Mouse (Mus musculus) cerebellum, adult 11 months (tissue): Measurements from ENCODE around the gene Gng8.

ENCODE experiments used
- DNase-seq: peaks from one replicate; pipeline ENCODE4 v3.0.0; 2022

Gng8 gene

DNA sequence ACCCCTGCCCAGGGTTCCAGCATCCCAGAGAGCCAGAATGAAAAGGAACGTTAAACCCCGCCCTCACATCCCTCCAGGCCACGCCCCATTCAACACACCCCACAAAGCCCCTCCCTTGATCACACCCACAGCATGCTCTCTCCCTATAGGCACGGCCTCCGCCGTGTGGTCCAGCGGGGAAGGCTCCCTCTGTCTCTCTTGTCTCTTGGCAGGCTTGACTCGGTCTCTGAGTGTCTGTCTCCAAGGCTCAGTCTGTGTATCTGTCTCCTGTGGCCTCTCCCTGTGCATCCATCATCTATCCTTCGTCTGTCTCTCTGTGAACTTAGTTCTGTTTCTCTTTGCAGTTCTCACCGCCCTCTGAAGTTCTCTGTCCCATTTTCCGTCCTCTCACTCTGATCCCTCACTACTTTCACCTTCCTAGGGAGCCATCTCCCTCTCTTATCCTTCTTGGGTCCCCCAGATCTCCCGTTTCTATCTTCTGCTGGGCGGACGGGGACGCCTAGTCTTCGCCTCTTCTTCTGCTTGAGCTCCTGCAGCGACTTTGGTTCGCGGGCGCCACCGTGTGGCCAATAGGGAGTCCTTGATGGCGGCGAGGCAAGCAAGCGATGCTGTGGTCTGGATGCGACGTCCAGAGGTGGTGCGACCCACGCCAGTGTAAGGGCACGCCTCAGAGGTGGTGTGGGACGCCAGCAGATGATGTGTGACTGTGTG, at the start of gene Gng8:
TSS of gene Gng8 (plus strand) at position 146 of the 711 bp plus-strand sequence.
- peak; percentile 81 for DNase-seq

- DNase-seq, result peak; percentile 80
These were observed 48.9 kb upstream of the Gng8 start, which contains the start of gene Prkd2 for GRCm38 (mm10) chr7:16842645-16843063. Prkd2 (plus strand) TSS chr7:16842902.

GRCm38 (mm10) chr7:16843441-16844171, 48.0 kb upstream of the Gng8 start:
- DNase-seq, result no peak

- no peak for DNase-seq
These were observed 46.9 kb upstream of the Gng8 start for GRCm38 (mm10) chr7:16844696-16845071.

DNA sequence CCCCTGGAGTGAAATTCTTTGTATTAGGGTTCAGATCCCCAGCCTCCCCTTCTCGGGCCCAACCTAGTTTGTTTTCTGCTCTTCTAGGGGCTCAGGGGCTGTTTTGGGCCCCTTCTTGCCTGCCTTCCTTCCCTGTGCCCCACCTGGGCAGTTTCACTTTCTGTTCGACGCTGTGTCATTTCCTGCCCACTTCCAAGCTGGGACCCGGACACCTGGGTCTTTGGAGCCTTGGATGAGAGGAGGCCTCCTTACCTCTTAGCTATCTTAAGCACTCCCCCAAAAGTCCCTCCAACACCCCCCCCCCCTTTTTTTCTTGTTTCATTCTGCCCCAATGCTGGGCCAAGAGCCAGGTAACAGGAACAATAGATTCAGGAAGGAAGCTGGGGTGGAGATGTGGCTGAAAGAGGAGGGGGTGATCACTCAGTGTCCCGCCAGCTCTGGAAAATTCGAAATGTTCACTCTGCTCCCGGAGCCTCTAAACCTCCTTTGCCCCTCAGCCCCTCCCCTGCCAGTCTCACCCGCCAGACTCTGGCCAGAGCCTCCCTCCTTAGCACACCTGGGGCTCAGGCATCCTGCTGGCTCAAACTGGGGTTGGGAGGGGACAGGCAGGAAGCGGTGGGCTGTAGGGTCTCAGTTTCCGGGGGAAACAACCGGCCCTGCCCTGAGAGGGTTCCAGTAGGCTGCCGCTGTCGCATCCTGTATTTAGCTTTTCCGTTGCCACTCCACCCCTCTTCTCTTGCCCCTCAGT, 46.3 kb upstream of the Gng8 start:
- no peak for DNase-seq

DNA sequence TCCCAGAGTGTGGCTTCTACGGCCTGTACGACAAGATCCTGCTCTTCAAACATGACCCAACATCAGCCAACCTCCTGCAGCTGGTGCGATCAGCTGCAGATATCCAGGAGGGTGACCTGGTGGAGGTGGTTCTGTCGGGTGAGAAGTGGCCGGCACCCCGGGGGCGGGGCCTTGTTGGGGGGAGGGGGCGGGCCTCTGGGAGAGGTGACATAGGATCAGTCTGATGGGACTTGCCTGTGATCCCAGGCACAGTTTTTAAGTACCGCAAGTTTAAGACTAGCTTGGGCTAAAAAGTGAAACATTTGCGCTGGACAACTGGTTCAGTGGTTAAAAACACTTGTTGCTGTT, 45.8 kb upstream of the Gng8 start:
- no peak for DNase-seq

GRCm38 (mm10) chr7:16846775-16847174, 44.8 kb upstream of the Gng8 start:
- no peak for DNase-seq

GRCm38 (mm10) chr7:16847507-16847906, 44.1 kb upstream of the Gng8 start:
- DNase-seq, result no peak

- peak; percentile 76 for DNase-seq
These were observed 43.0 kb upstream of the Gng8 start for GRCm38 (mm10) chr7:16848579-16848978.

DNA sequence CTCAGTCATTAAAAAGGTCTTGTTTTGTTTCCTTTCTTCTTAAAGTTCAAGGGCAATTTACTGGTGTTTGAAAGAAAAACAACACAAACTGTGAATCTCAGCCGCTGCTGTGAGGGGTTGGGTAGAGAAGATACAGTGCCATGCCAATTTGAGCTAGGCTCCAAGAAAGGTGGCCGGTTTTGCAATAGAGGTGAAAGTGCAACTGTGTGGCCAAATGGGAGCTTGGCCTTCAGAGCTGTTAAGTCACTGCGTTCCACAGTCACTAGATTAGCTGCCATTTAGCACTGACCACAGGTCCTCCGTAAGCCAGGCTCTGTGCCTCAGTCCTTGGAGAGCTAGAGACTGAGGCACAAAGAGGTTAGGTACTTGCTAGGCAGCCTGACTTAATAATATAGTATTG, 40.0 kb upstream of the Gng8 start:
- DNase-seq, result no peak

DNA sequence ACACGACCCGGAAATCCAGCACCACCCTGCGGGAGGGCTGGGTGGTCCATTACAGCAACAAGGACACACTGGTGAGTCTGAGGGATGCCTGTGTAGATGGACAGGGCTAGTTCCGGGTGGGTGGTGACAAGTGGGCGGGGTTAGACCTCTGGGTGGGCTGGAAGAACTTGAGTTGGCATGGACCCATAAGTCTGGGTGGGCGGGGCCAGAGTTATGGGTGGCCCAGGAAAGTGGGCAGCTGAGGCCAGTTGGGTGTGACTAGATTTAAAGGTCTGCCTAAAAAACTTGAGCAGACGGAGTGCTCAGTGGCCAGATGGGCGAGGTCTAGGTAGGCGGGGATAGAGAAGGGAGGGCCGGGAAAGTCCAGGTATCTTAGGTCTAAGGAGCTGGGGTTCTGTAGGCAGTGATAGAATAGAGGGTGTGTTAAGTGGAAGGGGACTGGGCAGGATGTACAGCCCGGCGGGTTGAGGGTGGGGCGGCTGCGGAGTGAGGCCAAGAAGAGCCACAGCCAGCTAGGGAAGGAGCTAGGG, 38.2 kb upstream of the Gng8 start:
- no peak for DNase-seq

- DNase-seq, result no peak
These were observed 33.2 kb upstream of the Gng8 start for GRCm38 (mm10) chr7:16858336-16858735.

GRCm38 (mm10) chr7:16859902-16860651, 31.5 kb upstream of the Gng8 start:
- peak; percentile 56 for DNase-seq

DNA sequence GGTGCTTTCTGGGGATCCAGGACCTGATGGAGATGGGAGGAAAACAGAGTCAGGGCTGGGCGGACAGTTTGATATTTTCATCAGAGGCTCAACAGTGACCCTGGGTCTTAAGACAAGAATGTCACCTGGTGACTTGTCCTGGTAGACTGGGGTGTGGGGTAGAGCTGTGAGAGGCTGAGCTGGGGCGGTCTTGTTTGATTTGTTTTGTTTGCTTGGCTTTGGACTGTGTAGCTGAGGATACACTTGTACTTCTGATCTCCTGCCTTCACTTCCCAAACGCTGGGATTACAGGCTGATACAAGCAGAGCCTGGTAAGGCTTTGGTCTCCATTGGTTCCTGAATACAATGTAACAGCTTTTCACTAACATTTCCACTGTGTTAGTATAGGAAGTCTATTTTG, 24.1 kb upstream of the Gng8 start:
- no peak for DNase-seq

DNA sequence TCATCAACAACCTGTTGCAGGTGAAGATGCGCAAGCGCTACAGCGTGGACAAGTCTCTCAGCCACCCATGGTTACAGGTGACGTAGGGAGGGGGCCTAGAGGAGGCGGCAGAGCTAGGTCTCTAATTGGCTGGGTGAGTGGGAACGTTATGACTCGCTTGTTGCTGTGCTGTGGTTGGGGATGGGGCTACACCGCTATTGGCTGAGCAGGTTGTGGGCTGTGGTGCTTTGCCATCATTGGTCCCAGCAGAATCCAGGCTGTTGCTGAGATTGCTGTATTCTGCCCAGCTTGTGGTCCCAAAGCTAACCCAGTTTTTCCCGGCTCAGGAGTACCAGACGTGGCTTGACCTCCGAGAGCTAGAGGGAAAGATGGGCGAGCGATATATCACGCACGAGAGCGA, 22.1 kb upstream of the Gng8 start:
- peak; percentile 91 for DNase-seq

DNA sequence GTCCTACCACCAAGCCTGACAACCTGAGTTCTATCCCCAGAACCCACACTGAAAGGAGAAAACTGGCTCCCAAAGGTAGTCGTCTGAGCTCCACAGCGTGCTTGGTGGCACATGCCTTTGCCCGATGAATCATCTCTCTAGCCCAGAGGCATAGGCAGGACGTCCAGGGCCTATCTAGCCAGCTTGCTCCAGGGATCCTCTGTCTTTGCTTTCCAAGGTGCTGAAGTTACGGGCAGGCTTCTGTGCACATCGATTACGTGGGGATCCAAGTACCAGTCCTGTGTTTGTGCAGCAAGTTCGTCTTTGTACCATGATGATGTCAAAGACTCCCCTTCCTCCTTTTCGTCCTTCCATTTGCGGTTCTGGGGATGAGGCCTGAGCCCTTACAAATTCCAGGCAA, 20.0 kb upstream of the Gng8 start:
- DNase-seq, result no peak

GRCm38 (mm10) chr7:16872478-16872877, 19.1 kb upstream of the Gng8 start:
- DNase-seq, result no peak

- DNase-seq, result no peak
These were observed 18.2 kb upstream of the Gng8 start for GRCm38 (mm10) chr7:16873392-16873791.

DNA sequence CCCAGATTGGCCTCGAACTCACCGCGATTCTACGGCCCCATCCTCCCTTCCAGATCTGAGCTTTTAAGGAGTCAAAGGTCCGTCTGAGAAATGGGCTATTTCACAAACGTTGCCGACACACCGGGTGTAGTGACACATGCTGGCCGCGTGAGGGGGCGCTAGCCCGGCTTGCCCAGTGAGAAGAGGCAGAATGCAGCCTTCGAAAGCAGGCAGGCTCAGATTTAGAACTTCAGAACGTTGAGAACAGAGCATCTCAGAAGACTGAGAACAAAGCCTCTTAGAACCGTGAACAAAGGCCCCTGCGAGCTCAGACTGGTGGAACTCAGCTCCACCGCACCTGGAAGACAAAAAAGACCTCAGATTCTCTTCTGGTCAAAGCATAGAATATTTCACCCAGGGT, 17.4 kb upstream of the Gng8 start:
- peak; percentile 76 for DNase-seq

GRCm38 (mm10) chr7:16874756-16875309, 16.8 kb upstream of the Gng8 start:
- peak; percentile 100 for DNase-seq

DNA sequence AGATGAGACGGTGACA, 16.5 kb upstream of the Gng8 start, which contains the start of gene Dact3:
TSS of gene Dact3 (plus strand) at position 8 of the 16 bp plus-strand sequence.
- no peak for DNase-seq

GRCm38 (mm10) chr7:16875326-16875725, 16.3 kb upstream of the Gng8 start:
- no peak for DNase-seq

DNA sequence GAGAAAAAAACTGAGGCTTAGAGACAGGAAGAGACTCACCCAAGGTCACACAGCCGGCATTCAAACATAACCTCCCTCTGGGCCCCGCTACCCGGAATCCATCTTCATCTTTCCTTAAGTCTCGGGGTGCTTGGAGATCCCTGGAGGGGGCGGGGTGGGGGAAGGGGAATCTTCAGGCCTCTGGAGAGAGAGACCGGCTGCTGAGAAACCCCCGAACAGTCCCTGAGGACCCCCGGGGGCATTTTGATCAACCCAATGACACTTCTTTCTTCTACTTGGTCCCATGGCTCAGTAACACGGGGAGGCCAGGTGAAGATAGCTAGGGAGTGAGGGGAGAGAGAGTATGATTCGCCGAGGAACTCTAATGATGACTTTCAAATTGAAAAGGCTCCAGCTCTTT, 15.6 kb upstream of the Gng8 start:
- DNase-seq, result no peak
